Mouse (Mus musculus) limb, embryonic 10.5 days (tissue): Measurements from ENCODE around the gene Kbtbd2. TPM values are rescaled to one million over a fixed set of nuclear protein-coding genes. Genes with fewer than 3 reads are reported as not detected.

Source experiments
- DNase-seq: peaks from one replicate; pipeline ENCODE4 v3.0.0-alpha.2; 2017; ENCODE audit warnings: low spot score
- H3K27ac ChIP-seq: fragments of 300-500 bp; sonication (generic); 2 replicates; pipeline ENCODE4 v1.5.1; 2016; ENCODE audit warnings: mild to moderate bottlenecking
- H3K27me3 ChIP-seq: fragments of 300-500 bp; sonication (generic); 2 replicates; pipeline ENCODE4 v1.6.1; 2016; ENCODE audit warnings: low read depth, mild to moderate bottlenecking; ENCODE audit not compliant: poor library complexity, severe bottlenecking
- H3K36me3 ChIP-seq: fragments of 300-500 bp; sonication (generic); 2 replicates; pipeline ENCODE4 v1.6.1; 2016; ENCODE audit warnings: mild to moderate bottlenecking, moderate library complexity
- H3K4me1 ChIP-seq: fragments of 300-500 bp; sonication (generic); 2 replicates; pipeline ENCODE4 v1.6.1; 2016
- H3K4me3 ChIP-seq: fragments of 300-500 bp; sonication (generic); 2 replicates; pipeline ENCODE4 v1.5.1; 2016; ENCODE audit warnings: mild to moderate bottlenecking, moderate library complexity
- H3K9me3 ChIP-seq: fragments of 300-500 bp; sonication (generic); replicated peaks from 2 replicates; pipeline ENCODE4 v1.6.1; 2016; ENCODE audit warnings: mild to moderate bottlenecking
- WGBS: fragments of 180-500 bp; shearing (Covaris S2); methylation state at CpG from one replicate; pipeline ENCODE4 v1.1.7; 2016; 5-methylcytosine and 5-hydroxymethylcytosine counted together
- polyA plus RNA-seq: library from polyadenylated mRNA; unstranded; fragments of >200 nt; fragmentation: Nextera tagmentation; extraction: Ambion mirVana; gene quantifications from 2 replicates; pipeline ENCODE4 v1.2.1, GENCODE M21; 2016

Gene Kbtbd2
- polyA plus RNA-seq, 1 experiment from 2014 or later, result 42.6 TPM

DNA sequence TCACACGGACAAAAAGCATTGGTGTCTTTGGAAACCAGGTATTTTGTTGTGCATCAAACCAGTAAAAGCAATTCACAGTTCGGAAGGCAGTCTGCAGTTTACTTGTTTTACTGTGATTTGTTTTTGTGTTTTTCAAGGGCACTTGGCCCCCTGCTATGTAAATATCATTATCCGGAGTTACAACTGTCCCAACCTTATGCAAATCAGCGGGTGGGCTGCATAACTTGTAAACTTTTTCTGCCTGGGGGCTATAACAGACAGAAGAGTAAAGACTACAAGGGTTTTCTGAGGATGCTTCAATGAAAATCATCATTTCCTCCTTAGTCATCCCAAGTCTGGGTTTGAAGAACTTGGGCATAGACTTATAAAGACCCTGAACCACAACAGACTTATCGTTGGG, 18.0 kb downstream of the Kbtbd2 start:
- peaks cover 97% of the 10 kb centered on the region for H3K36me3 ChIP-seq
- 94% methylated on average over 5 of the region's 5 CpGs for WGBS
- H3K4me3 ChIP-seq, result no peak overlapping the region
- H3K9me3 ChIP-seq, result no peaks in the 10 kb centered on the region
- DNase-seq, result no peak
- H3K4me1 ChIP-seq, result no peaks in the 10 kb centered on the region
- no peaks in the 10 kb centered on the region for H3K27me3 ChIP-seq
- no peak overlapping the region for H3K27ac ChIP-seq

DNA sequence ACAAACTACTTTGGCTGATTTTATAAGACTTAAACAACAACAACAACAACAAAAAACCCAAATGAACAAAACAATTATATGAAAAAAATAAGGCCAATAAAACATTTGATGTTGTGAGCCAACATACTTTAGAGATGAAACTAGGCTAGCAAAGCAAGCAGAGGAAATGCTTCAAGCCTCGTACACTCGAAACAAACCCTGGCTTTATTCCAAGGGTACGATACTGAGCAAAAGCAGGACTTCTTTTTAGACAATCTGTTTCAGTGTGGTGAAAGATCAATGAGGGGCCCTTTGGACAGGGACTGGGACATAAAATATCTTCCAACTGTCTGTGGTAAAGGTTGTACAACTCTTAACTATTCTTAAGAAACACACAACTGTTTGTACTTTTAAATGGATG, 21.8 kb downstream of the Kbtbd2 start:
- 98% methylated on average over 3 of the region's 3 CpGs for WGBS
- Histone ChIP-seq H3K27ac (no peak overlapping the region), H3K4me3 (no peak overlapping the region), H3K9me3 (no peaks in the 10 kb centered on the region), H3K4me1 (no peaks in the 10 kb centered on the region), H3K27me3 (no peaks in the 10 kb centered on the region), H3K36me3 (peaks cover 71% of the 10 kb centered on the region)
- no peak for DNase-seq

DNA sequence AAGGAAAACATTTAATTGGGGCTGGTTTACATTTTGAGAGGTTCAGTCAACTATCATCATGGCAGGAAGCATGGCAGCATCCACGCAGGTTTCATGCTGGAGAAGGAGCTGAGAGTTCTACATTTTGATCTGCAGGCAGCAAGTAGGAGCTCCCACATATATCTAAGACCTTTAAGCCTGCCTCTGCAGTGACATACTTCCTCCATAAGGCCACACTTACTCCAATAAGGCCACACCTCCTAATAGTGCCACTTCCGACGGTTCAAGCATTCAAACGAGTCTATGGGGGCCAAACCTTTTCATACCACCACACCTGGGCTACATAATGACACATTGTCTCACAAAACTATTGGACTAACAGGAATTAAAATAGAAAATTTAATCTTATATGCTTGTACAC, 31.9 kb downstream of the Kbtbd2 start:
- no peak overlapping the region for H3K27ac ChIP-seq
- no peaks in the 10 kb centered on the region for H3K9me3 ChIP-seq
- H3K36me3 ChIP-seq, result peaks cover 18% of the 10 kb centered on the region
- no peak for DNase-seq
- no peak overlapping the region for H3K4me3 ChIP-seq
- 93% methylated on average over 4 of the region's 4 CpGs for WGBS
- no peaks in the 10 kb centered on the region for H3K4me1 ChIP-seq
- no peaks in the 10 kb centered on the region for H3K27me3 ChIP-seq

- H3K9me3 ChIP-seq, result no peaks in the 10 kb centered on the region
- no peak overlapping the region for H3K27ac ChIP-seq
- DNase-seq, result no peak
- H3K4me1 ChIP-seq, result no peaks in the 10 kb centered on the region
- no peak overlapping the region for H3K4me3 ChIP-seq
- H3K27me3 ChIP-seq, result no peaks in the 10 kb centered on the region
- WGBS, result 86% methylated on average over 3 of the region's 3 CpGs
- H3K36me3 ChIP-seq, result peaks cover 18% of the 10 kb centered on the region
These were observed 32.3 kb downstream of the Kbtbd2 start for GRCm38 (mm10) chr6:56765265-56765664.

GRCm38 (mm10) chr6:56759324-56759723, 38.3 kb downstream of the Kbtbd2 start:
- no peaks in the 10 kb centered on the region for H3K4me1 ChIP-seq
- no peak for DNase-seq
- no peaks in the 10 kb centered on the region for H3K9me3 ChIP-seq
- H3K27me3 ChIP-seq, result no peaks in the 10 kb centered on the region
- no peak overlapping the region for H3K4me3 ChIP-seq
- WGBS, result 92% methylated on average over 1 of the region's 1 CpGs
- H3K36me3 ChIP-seq, result peaks cover 68% of the 10 kb centered on the region
- no peak overlapping the region for H3K27ac ChIP-seq

- WGBS, result 91% methylated on average over 1 of the region's 1 CpGs
- no peaks in the 10 kb centered on the region for H3K4me1 ChIP-seq
- H3K27ac ChIP-seq, result no peak overlapping the region
- no peak overlapping the region for H3K4me3 ChIP-seq
- H3K27me3 ChIP-seq, result no peaks in the 10 kb centered on the region
- DNase-seq, result no peak
- H3K9me3 ChIP-seq, result no peaks in the 10 kb centered on the region
- H3K36me3 ChIP-seq, result peaks cover 73% of the 10 kb centered on the region
These were observed 41.5 kb downstream of the Kbtbd2 start for GRCm38 (mm10) chr6:56756117-56756516.

DNA sequence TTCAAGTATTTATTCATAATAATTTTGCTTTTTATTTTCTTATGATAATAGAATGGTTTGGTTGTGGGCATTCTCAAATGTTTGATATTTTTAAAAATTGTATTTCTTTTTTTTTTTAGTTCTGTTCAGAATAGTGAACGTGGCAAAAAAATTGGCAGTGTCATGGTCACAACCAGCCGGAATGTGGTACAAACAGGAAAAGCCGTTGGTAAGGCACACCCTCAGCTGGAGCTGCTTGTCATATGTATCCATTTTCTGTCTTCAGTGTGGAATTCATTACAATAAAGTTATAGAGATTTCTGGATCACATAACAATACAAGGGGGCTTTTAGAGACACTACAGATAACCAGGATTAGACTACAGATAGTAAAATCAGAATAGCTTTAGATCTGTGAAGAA, 43.9 kb downstream of the Kbtbd2 start:
- no peak overlapping the region for H3K4me3 ChIP-seq
- DNase-seq, result no peak
- no peaks in the 10 kb centered on the region for H3K4me1 ChIP-seq
- 94% methylated on average over 3 of the region's 3 CpGs for WGBS
- no peaks in the 10 kb centered on the region for H3K27me3 ChIP-seq
- H3K36me3 ChIP-seq, result peaks cover 66% of the 10 kb centered on the region
- no peaks in the 10 kb centered on the region for H3K9me3 ChIP-seq
- no peak overlapping the region for H3K27ac ChIP-seq

GRCm38 (mm10) chr6:56745950-56746543, 51.6 kb downstream of the Kbtbd2 start:
- peaks cover 47% of the 10 kb centered on the region for H3K36me3 ChIP-seq
- no peaks in the 10 kb centered on the region for H3K4me1 ChIP-seq
- DNase-seq, result no peak
- H3K4me3 ChIP-seq, result no peak overlapping the region
- no peak overlapping the region for H3K27ac ChIP-seq
- no peaks in the 10 kb centered on the region for H3K27me3 ChIP-seq
- whole genome bisulfite sequencing, result 91% methylated on average over 5 of the region's 5 CpGs
- no peaks in the 10 kb centered on the region for H3K9me3 ChIP-seq

GRCm38 (mm10) chr6:56732545-56732944, 65.1 kb downstream of the Kbtbd2 start:
- H3K27me3 ChIP-seq, result no peaks in the 10 kb centered on the region
- WGBS, result 93% methylated on average over 2 of the region's 2 CpGs

More at GRCm38 (mm10) chr6:56732545-56732944, 65.1 kb downstream of the Kbtbd2 start:
- no peak overlapping the region for H3K4me3 ChIP-seq
- H3K4me1 ChIP-seq, result no peaks in the 10 kb centered on the region
- DNase-seq, result no peak
- H3K36me3 ChIP-seq, result peaks cover 89% of the 10 kb centered on the region
- H3K27ac ChIP-seq, result no peak overlapping the region
- H3K9me3 ChIP-seq, result no peaks in the 10 kb centered on the region

Other genes starting within 250 kb of the Kbtbd2 start
- 0.79 and 1.1 TPM in 2 replicates for gene Pde1c, start 228.7 kb downstream of the Kbtbd2 start, polyA plus RNA-seq
- 189 and 222 TPM in 2 replicates for gene Lsm5, start 93.1 kb downstream of the Kbtbd2 start, polyA plus RNA-seq
- 13.6 and 15.2 TPM in 2 replicates for gene Avl9, start 82.9 kb downstream of the Kbtbd2 start, polyA plus RNA-seq
- 64.6 and 65.4 TPM in 2 replicates for gene Fkbp9, start 34.2 kb upstream of the Kbtbd2 start, polyA plus RNA-seq
- gene Nt5c3, start 126.1 kb upstream of the Kbtbd2 start, polyA plus RNA-seq, result 54.1 and 61.5 TPM in 2 replicates
- 0.31 TPM in 1 of 2 replicates, not detected in the other for gene Vmn1r4, start 126.2 kb upstream of the Kbtbd2 start, polyA plus RNA-seq
- gene Vmn1r5, start 172.5 kb upstream of the Kbtbd2 start, polyA plus RNA-seq, result not detected in 2 replicates
- gene Vmn1r6, start 199.4 kb upstream of the Kbtbd2 start, polyA plus RNA-seq, result not detected in 2 replicates
- gene Vmn1r7, start 227.5 kb upstream of the Kbtbd2 start, polyA plus RNA-seq, result not detected in 2 replicates
- gene Vmn1r8, start 234.5 kb upstream of the Kbtbd2 start, polyA plus RNA-seq, result not detected in 2 replicates